Mouse (Mus musculus) monocyte, adult 2 months (primary cell): Measurements from ENCODE around the gene Dgkd.
A peak's percentile ranks its signal among the peaks of the same experiment; 100 is the strongest.

Experiments
- DNase-seq, 2 experiments: peaks; one replicate each; pipeline ENCODE4 v3.0.0; 2022; ENCODE audit warnings: low spot score in 2 of 2, low read depth in 1 of 2

The Dgkd gene

GRCm38 (mm10) chr1:87848237-87848996, 4.7 kb upstream of the Dgkd start:
- no peak for DNase-seq

- peak; percentile 26 to 39 for DNase-seq
Observed at GRCm38 (mm10) chr1:87849278-87849677, 3.8 kb upstream of the Dgkd start.

- DNase-seq = no peak
Observed at GRCm38 (mm10) chr1:87851344-87851743, 1.7 kb upstream of the Dgkd start.

GRCm38 (mm10) chr1:87852081-87852790, 851 bp upstream of the Dgkd start:
- no peak for DNase-seq

- DNase-seq = no peak
Observed at GRCm38 (mm10) chr1:87853601-87854361, 694 bp downstream of the Dgkd start.

GRCm38 (mm10) chr1:87854411-87854810, 1.3 kb downstream of the Dgkd start:
- no peak for DNase-seq

GRCm38 (mm10) chr1:87854851-87855251, 1.8 kb downstream of the Dgkd start:
- no peak for DNase-seq

- no peak for DNase-seq
Observed at GRCm38 (mm10) chr1:87855522-87855921, 2.4 kb downstream of the Dgkd start.

- DNase-seq = no peak
Observed at GRCm38 (mm10) chr1:87856823-87857222, 3.7 kb downstream of the Dgkd start.

GRCm38 (mm10) chr1:87858031-87858430, 4.9 kb downstream of the Dgkd start:
- no peak for DNase-seq

GRCm38 (mm10) chr1:87858529-87858928, 5.4 kb downstream of the Dgkd start:
- no peak for DNase-seq

- no peak for DNase-seq
Observed at GRCm38 (mm10) chr1:87863602-87864001, 10.5 kb downstream of the Dgkd start.

GRCm38 (mm10) chr1:87864889-87865288, 11.8 kb downstream of the Dgkd start:
- no peak for DNase-seq

GRCm38 (mm10) chr1:87866672-87867071, 13.6 kb downstream of the Dgkd start:
- DNase-seq = no peak

GRCm38 (mm10) chr1:87871546-87871945, 18.5 kb downstream of the Dgkd start:
- DNase-seq = no peak

- no peak for DNase-seq
Observed at GRCm38 (mm10) chr1:87873081-87873480, 20.0 kb downstream of the Dgkd start.

GRCm38 (mm10) chr1:87876065-87876464, 23.0 kb downstream of the Dgkd start:
- DNase-seq = no peak

- no peak for DNase-seq
Observed at GRCm38 (mm10) chr1:87877552-87878283, 24.6 kb downstream of the Dgkd start.

- DNase-seq = no peak
Observed at GRCm38 (mm10) chr1:87879034-87879433, 25.9 kb downstream of the Dgkd start.

- no peak for DNase-seq
Observed at GRCm38 (mm10) chr1:87879494-87880325, 26.6 kb downstream of the Dgkd start.
